Comparison of ENCODE assay signal across 8 mouse cellular contexts in the genomic region with DNA sequence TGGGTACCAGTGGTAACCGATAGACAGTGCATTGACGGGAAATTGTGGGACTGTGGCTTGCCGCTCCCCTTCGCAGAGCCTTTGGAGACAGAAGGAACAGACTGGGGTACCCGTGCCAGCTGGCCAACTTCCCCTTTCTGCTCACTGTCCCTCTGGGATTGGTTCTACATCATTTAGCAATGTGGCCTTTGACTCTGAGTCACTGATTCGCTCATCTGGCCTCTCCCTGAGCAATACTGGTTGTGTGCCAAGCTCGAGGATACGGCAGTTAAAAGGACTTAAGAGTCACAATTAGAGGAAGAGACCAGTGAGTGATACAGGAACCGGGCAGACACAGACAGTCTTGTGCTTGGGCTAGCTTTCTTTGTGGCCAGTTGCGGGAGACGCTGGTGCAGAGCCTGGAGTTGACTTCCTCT.
DNase-seq lines count a peak whose midpoint lies in the region; ATAC-seq and TF ChIP-seq lines count a peak whose summit lies in the region.

No protein-coding gene starts in this region.

- 69% methylated on average over 11 of the region's 11 CpGs for WGBS in stomach, embryonic 16.5 days
- WGBS in stomach, postnatal 0 days, result 64% methylated on average over 11 of the region's 11 CpGs
- 62% methylated on average over 11 of the region's 11 CpGs for WGBS in heart, embryonic 15.5 days
- 48% methylated on average over 11 of the region's 11 CpGs for WGBS in neural tube, embryonic 14.5 days

- DNase-seq in cerebellum, postnatal 25 days, result peak; percentile 13 to 52
- no peak for DNase-seq in stomach, postnatal 0 days (ENCODE audit: low spot score)
- DNase-seq in frontal cortex, postnatal 14 days (ENCODE audit: low spot score in 2 of 2), result no peak
- DNase-seq in spleen, postnatal 10 days (ENCODE audit: low spot score in 2 of 2), result no peak

- H3K36me3 ChIP-seq in stomach, embryonic 16.5 days (ENCODE audit: control insufficient read depth, insufficient read depth, low read length), result no peaks in the 10 kb centered on the region
- H3K36me3 ChIP-seq in stomach, postnatal 0 days (ENCODE audit: control insufficient read depth, insufficient read depth, low read length), result no peaks in the 10 kb centered on the region
- no peaks in the 10 kb centered on the region for H3K36me3 ChIP-seq in heart, embryonic 15.5 days
- no peaks in the 10 kb centered on the region for H3K36me3 ChIP-seq in neural tube, embryonic 14.5 days (ENCODE audit: control insufficient read depth, insufficient read depth, low read length)

- H3K27me3 ChIP-seq in stomach, embryonic 16.5 days (ENCODE audit: control insufficient read depth, insufficient read depth, low read length), result peaks cover 8% of the 10 kb centered on the region
- no peaks in the 10 kb centered on the region for H3K27me3 ChIP-seq in stomach, postnatal 0 days (ENCODE audit: control insufficient read depth, insufficient read depth, low read length)
- H3K27me3 ChIP-seq in heart, embryonic 15.5 days, result peaks cover 32% of the 10 kb centered on the region
- no peaks in the 10 kb centered on the region for H3K27me3 ChIP-seq in neural tube, embryonic 14.5 days (ENCODE audit: control insufficient read depth, insufficient read depth, low read length)

- no peak overlapping the region for H3K4me3 ChIP-seq in stomach, embryonic 16.5 days (replicated peaks; ENCODE audit: low read length)
- no peak overlapping the region for H3K4me3 ChIP-seq in stomach, postnatal 0 days (ENCODE audit: low read depth, low read length)
- H3K4me3 ChIP-seq in heart, embryonic 15.5 days, result no peak overlapping the region
- H3K4me3 ChIP-seq in neural tube, embryonic 14.5 days (ENCODE audit: low read depth, low read length), result no peak overlapping the region

- TF ChIP-seq EP300 in stomach, postnatal 0 days (optimal IDR thresholded peaks at IDR 0.05), result no peak

- no peak overlapping the region for H3K27ac ChIP-seq in stomach, embryonic 16.5 days (ENCODE audit: low read length)
- H3K27ac ChIP-seq in stomach, postnatal 0 days (replicated peaks), result no peak overlapping the region
- H3K27ac ChIP-seq in heart, embryonic 15.5 days, result no peak overlapping the region
- no peak overlapping the region for H3K27ac ChIP-seq in neural tube, embryonic 14.5 days (ENCODE audit: low read depth, low read length)

- no peak for TF ChIP-seq CTCF in stomach, postnatal 0 days (IDR thresholded peaks at IDR 0.05; ENCODE audit: low read depth)

- H3K9ac ChIP-seq in stomach, embryonic 16.5 days (ENCODE audit: low read length), result no peak overlapping the region
- H3K9ac ChIP-seq in stomach, postnatal 0 days (ENCODE audit: low read length), result no peak overlapping the region
- H3K9ac ChIP-seq in heart, embryonic 15.5 days, result no peak overlapping the region
- no peak overlapping the region for H3K9ac ChIP-seq in neural tube, embryonic 14.5 days (replicated peaks; ENCODE audit: low read depth, low read length)

- H3K4me2 ChIP-seq in stomach, embryonic 16.5 days (ENCODE audit: low read depth, low read length), result no peak overlapping the region
- H3K4me2 ChIP-seq in stomach, postnatal 0 days (replicated peaks; ENCODE audit: low read depth), result no peak overlapping the region
- no peak overlapping the region for H3K4me2 ChIP-seq in heart, embryonic 15.5 days
- no peak overlapping the region for H3K4me2 ChIP-seq in neural tube, embryonic 14.5 days (ENCODE audit: low read depth, low read length)

- H3K4me1 ChIP-seq in stomach, embryonic 16.5 days (ENCODE audit: control insufficient read depth, insufficient read depth, low read length), result no peaks in the 10 kb centered on the region
- no peaks in the 10 kb centered on the region for H3K4me1 ChIP-seq in stomach, postnatal 0 days (replicated peaks; ENCODE audit: control insufficient read depth, insufficient read depth)
- H3K4me1 ChIP-seq in heart, embryonic 15.5 days (replicated peaks), result peaks cover 12% of the 10 kb centered on the region; the same call in 1 of the 2 replicates
- H3K4me1 ChIP-seq in neural tube, embryonic 14.5 days (ENCODE audit: control insufficient read depth, insufficient read depth, low read length), result 0 out of 2 replicates have a peak, but pooled peaks cover 11% of the 10 kb centered on the region

- no peak for ATAC-seq in cerebellum, adult (ENCODE audit: insufficient number of reproducible peaks, low FRiP score, low TSS enrichment)
- ATAC-seq in stomach, embryonic 16.5 days (ENCODE audit: insufficient read depth, low FRiP score), result 0 out of 2 replicates have a peak, but pooled peaks have one; percentile 25
- no peak for ATAC-seq in stomach, postnatal 0 days (ENCODE audit: low FRiP score, low TSS enrichment)
- ATAC-seq in heart, embryonic 15.5 days (replicated peaks; ENCODE audit: insufficient number of reproducible peaks, insufficient read depth, low FRiP score, low read depth), result 0 out of 2 replicates have a peak, but pooled peaks have one; percentile 19
- peak; percentile 54 for ATAC-seq in neural tube, embryonic 14.5 days (ENCODE audit: low read depth)

- H3K9me3 ChIP-seq in stomach, embryonic 16.5 days (replicated peaks; ENCODE audit: control insufficient read depth, low read length), result no peaks in the 10 kb centered on the region
- H3K9me3 ChIP-seq in stomach, postnatal 0 days (ENCODE audit: control insufficient read depth, low read length), result no peaks in the 10 kb centered on the region
- H3K9me3 ChIP-seq in heart, embryonic 15.5 days (replicated peaks), result no peaks in the 10 kb centered on the region
- H3K9me3 ChIP-seq in neural tube, embryonic 14.5 days (ENCODE audit: control insufficient read depth, low read length), result no peaks in the 10 kb centered on the region

Comparison
In these comparisons a context has a peak if more than half of its experiments do, and no peak if none do; other contexts are left out.
1. ATAC-seq: peak in stomach, embryonic 16.5 days (single experiment), heart, embryonic 15.5 days (single experiment) and neural tube, embryonic 14.5 days (single experiment); none in cerebellum, adult (single experiment) and stomach, postnatal 0 days (single experiment).
2. DNase-seq: peak in cerebellum, postnatal 25 days (2 of 2); none in stomach, postnatal 0 days (single experiment), frontal cortex, postnatal 14 days (0 of 2) and spleen, postnatal 10 days (0 of 2).